21 mouse cellular contexts compared by ENCODE assay signal in genomic region chr15:51511319-51511718, GRCm38 (mm10).
DNase-seq lines count a peak whose midpoint lies in the region; ATAC-seq lines count a peak whose summit lies in the region.
"Had no signal": no experiment of that assay in that cellular context is flagged by ENCODE, and none has a peak within 500 bp of the region (broad histone marks: within the 10 kb centered on the region; RNA-seq: fewer than 3 reads in every experiment).

No protein-coding gene starts in this region.

- no peaks in the 10 kb centered on the region for H3K27me3 ChIP-seq in forebrain, embryonic 14.5 days (replicated peaks; ENCODE audit: control insufficient read depth, insufficient read depth, low read length)
- no peaks in the 10 kb centered on the region for H3K27me3 ChIP-seq in forebrain, embryonic 15.5 days
- no peaks in the 10 kb centered on the region for H3K27me3 ChIP-seq in neural tube, embryonic 14.5 days (ENCODE audit: control insufficient read depth, insufficient read depth, low read length)
- H3K27me3 ChIP-seq in limb, embryonic 13.5 days, result no peaks in the 10 kb centered on the region
- no peaks in the 10 kb centered on the region for H3K27me3 ChIP-seq in intestine, embryonic 16.5 days (replicated peaks; ENCODE audit: control insufficient read depth, insufficient read depth, low read length)
- H3K27me3 ChIP-seq: neural tube, embryonic 12.5 days had no signal

- H3K4me2 ChIP-seq in forebrain, embryonic 14.5 days (ENCODE audit: low read length), result no peak overlapping the region
- H3K4me2 ChIP-seq in forebrain, embryonic 15.5 days (replicated peaks), result no peak overlapping the region
- H3K4me2 ChIP-seq in neural tube, embryonic 14.5 days (ENCODE audit: low read depth, low read length), result no peak overlapping the region
- no peak overlapping the region for H3K4me2 ChIP-seq in limb, embryonic 13.5 days (replicated peaks)
- H3K4me2 ChIP-seq in intestine, embryonic 16.5 days (ENCODE audit: low read depth, low read length), result no peak overlapping the region
- H3K4me2 ChIP-seq: neural tube, embryonic 12.5 days had no signal

- 0 out of 2 replicates have a peak, but pooled peaks have one; percentile 29 for ATAC-seq in forebrain, embryonic 14.5 days
- ATAC-seq in forebrain, embryonic 15.5 days (replicated peaks), result no peak
- peak; percentile 60; the same call in 1 of the 2 replicates for ATAC-seq in neural tube, embryonic 14.5 days (ENCODE audit: low read depth)
- ATAC-seq in limb, embryonic 13.5 days (ENCODE audit: low FRiP score, low read depth), result peak; percentile 44; the same call in 1 of the 2 replicates
- ATAC-seq in intestine, embryonic 16.5 days, result no peak
- ATAC-seq: forebrain, postnatal 0 days; liver, postnatal 0 days had no signal

- H3K9me3 ChIP-seq in forebrain, embryonic 14.5 days (replicated peaks; ENCODE audit: control insufficient read depth, low read length), result no peaks in the 10 kb centered on the region
- no peaks in the 10 kb centered on the region for H3K9me3 ChIP-seq in forebrain, embryonic 15.5 days
- no peaks in the 10 kb centered on the region for H3K9me3 ChIP-seq in neural tube, embryonic 14.5 days (ENCODE audit: control insufficient read depth, low read length)
- no peaks in the 10 kb centered on the region for H3K9me3 ChIP-seq in limb, embryonic 13.5 days
- no peaks in the 10 kb centered on the region for H3K9me3 ChIP-seq in intestine, embryonic 16.5 days (ENCODE audit: control insufficient read depth, low read length)
- H3K9me3 ChIP-seq: hindbrain, embryonic 10.5 days; neural tube, embryonic 12.5 days had no signal

- H3K27ac ChIP-seq in forebrain, embryonic 14.5 days (ENCODE audit: low read depth, low read length), result no peak overlapping the region
- no peak overlapping the region for H3K27ac ChIP-seq in forebrain, embryonic 15.5 days (replicated peaks)
- H3K27ac ChIP-seq in neural tube, embryonic 14.5 days (ENCODE audit: low read depth, low read length), result no peak overlapping the region
- H3K27ac ChIP-seq in limb, embryonic 13.5 days, result 0 out of 2 replicates have a peak overlapping the region, but pooled peaks have one; percentile 23
- H3K27ac ChIP-seq in intestine, embryonic 16.5 days (ENCODE audit: low read length), result no peak overlapping the region
- H3K27ac ChIP-seq: hindbrain, embryonic 10.5 days; layer of hippocampus, adult 2 months; neural tube, embryonic 12.5 days had no signal

- no peak overlapping the region for H3K9ac ChIP-seq in forebrain, embryonic 14.5 days (ENCODE audit: low read length)
- H3K9ac ChIP-seq in forebrain, embryonic 15.5 days (replicated peaks), result no peak overlapping the region
- no peak overlapping the region for H3K9ac ChIP-seq in neural tube, embryonic 14.5 days (replicated peaks; ENCODE audit: low read depth, low read length)
- H3K9ac ChIP-seq in limb, embryonic 13.5 days, result no peak overlapping the region
- H3K9ac ChIP-seq in intestine, embryonic 16.5 days (ENCODE audit: low read depth, low read length), result no peak overlapping the region
- H3K9ac ChIP-seq: forebrain, postnatal 0 days; liver, postnatal 0 days; neural tube, embryonic 12.5 days had no signal

- DNase-seq in forebrain, embryonic 14.5 days (ENCODE audit: low spot score), result peak; percentile 5
- DNase-seq in neural tube, embryonic 10.5 days (ENCODE audit: extremely low spot score, low spot score), result no peak
- DNase-seq in adrenal gland, postnatal 10 days, result no peak
- DNase-seq in cerebellum, postnatal 36 days, result no peak
- DNase-seq: adrenal gland, adult 2 months; cerebellum, adult 18-20 months; forebrain, postnatal 0 days; gastrocnemius, postnatal 14 days; kidney, adult 18-20 months; kidney, postnatal 10 days; left cerebral cortex, postnatal 4 days; liver, postnatal 0 days; right cerebral cortex, postnatal 4 days; thymus, postnatal 36 days had no signal

- WGBS in forebrain, embryonic 14.5 days, result 5% methylated on average over 5 of the region's 5 CpGs
- WGBS in forebrain, embryonic 15.5 days, result 7% methylated on average over 5 of the region's 5 CpGs
- whole genome bisulfite sequencing in neural tube, embryonic 14.5 days, result 38% methylated on average over 5 of the region's 5 CpGs
- WGBS in limb, embryonic 13.5 days, result 7% methylated on average over 5 of the region's 5 CpGs
- 47% methylated on average over 5 of the region's 5 CpGs for WGBS in intestine, embryonic 16.5 days

- H3K4me1 ChIP-seq in forebrain, embryonic 14.5 days (ENCODE audit: control insufficient read depth, insufficient read depth, low read length), result no peaks in the 10 kb centered on the region
- H3K4me1 ChIP-seq in forebrain, embryonic 15.5 days, result peaks cover 5% of the 10 kb centered on the region
- H3K4me1 ChIP-seq in neural tube, embryonic 14.5 days (ENCODE audit: control insufficient read depth, insufficient read depth, low read length), result no peaks in the 10 kb centered on the region
- H3K4me1 ChIP-seq in limb, embryonic 13.5 days, result peaks cover 6% of the 10 kb centered on the region
- H3K4me1 ChIP-seq in intestine, embryonic 16.5 days (ENCODE audit: control insufficient read depth, insufficient read depth, low read length), result no peaks in the 10 kb centered on the region
- H3K4me1 ChIP-seq: hindbrain, embryonic 10.5 days; neural tube, embryonic 12.5 days had no signal

- H3K36me3 ChIP-seq in forebrain, embryonic 14.5 days (ENCODE audit: control insufficient read depth, insufficient read depth, low read length), result no peaks in the 10 kb centered on the region
- H3K36me3 ChIP-seq in forebrain, embryonic 15.5 days, result no peaks in the 10 kb centered on the region
- H3K36me3 ChIP-seq in neural tube, embryonic 14.5 days (ENCODE audit: control insufficient read depth, insufficient read depth, low read length), result no peaks in the 10 kb centered on the region
- no peaks in the 10 kb centered on the region for H3K36me3 ChIP-seq in limb, embryonic 13.5 days
- no peaks in the 10 kb centered on the region for H3K36me3 ChIP-seq in intestine, embryonic 16.5 days (ENCODE audit: control insufficient read depth, insufficient read depth, low read length)
- H3K36me3 ChIP-seq: hindbrain, embryonic 10.5 days; neural tube, embryonic 12.5 days had no signal

- no peak overlapping the region for H3K4me3 ChIP-seq in forebrain, embryonic 14.5 days (ENCODE audit: low read depth, low read length)
- no peak overlapping the region for H3K4me3 ChIP-seq in forebrain, embryonic 15.5 days
- H3K4me3 ChIP-seq in neural tube, embryonic 14.5 days (ENCODE audit: low read depth, low read length), result no peak overlapping the region
- no peak overlapping the region for H3K4me3 ChIP-seq in limb, embryonic 13.5 days
- H3K4me3 ChIP-seq in intestine, embryonic 16.5 days (ENCODE audit: low read length), result no peak overlapping the region
- H3K4me3 ChIP-seq: hindbrain, embryonic 10.5 days; layer of hippocampus, adult 2 months; neural tube, embryonic 12.5 days had no signal

Comparison
In these comparisons a context has a peak if more than half of its experiments do, and no peak if none do; other contexts are left out.
1. ATAC-seq: peak in forebrain, embryonic 14.5 days (single experiment), neural tube, embryonic 14.5 days (single experiment) and limb, embryonic 13.5 days (single experiment); none in forebrain, embryonic 15.5 days (single experiment) and intestine, embryonic 16.5 days (single experiment).